Mouse (Mus musculus): Measurements from ENCODE around the gene Rab11fip4. TPM values are rescaled to one million over a fixed set of nuclear protein-coding genes. Genes with fewer than 3 reads are reported as not detected.
"Not testable (repeated sequence)": the region's sequence is repeated elsewhere in the genome, so short reads cannot be mapped to it uniquely, and the experiment has no call there.

Gene Rab11fip4
- total RNA-seq, 2 experiments from 2014 or later, result 0.03 TPM; not detected in 1

GRCm38 (mm10) chr11:79674632-79675031 is 83.6 kb downstream of the Rab11fip4 start:
- intact Hi-C loops (cut with DNase I), result no loop called here
- peak; percentile 14 to 29 for DNase-seq

- intact Hi-C loops (cut with DNase I), result no loop called here
- DNase-seq, result no peak
Observed at GRCm38 (mm10) chr11:79675285-79675684, 84.3 kb downstream of the Rab11fip4 start.

GRCm38 (mm10) chr11:79675994-79676393 is 85.0 kb downstream of the Rab11fip4 start:
- no peak for DNase-seq
- intact Hi-C loops (cut with DNase I), result no loop called here

GRCm38 (mm10) chr11:79676483-79676967 is 85.5 kb downstream of the Rab11fip4 start:
- no peak for DNase-seq
- intact Hi-C loops (cut with DNase I), result no loop called here

- intact Hi-C loops (cut with DNase I), result no loop called here
- no peak for DNase-seq
Observed at GRCm38 (mm10) chr11:79677402-79677801, 86.4 kb downstream of the Rab11fip4 start.

- no peak for DNase-seq
- intact Hi-C loops (cut with DNase I), result no loop called here
Observed at GRCm38 (mm10) chr11:79678363-79679153, 87.5 kb downstream of the Rab11fip4 start.

- DNase-seq, result no peak
Observed at GRCm38 (mm10) chr11:79679929-79680328, 88.9 kb downstream of the Rab11fip4 start.

GRCm38 (mm10) chr11:79680559-79680958 is 89.5 kb downstream of the Rab11fip4 start:
- no peak for DNase-seq
- intact Hi-C loops (cut with DNase I), result no loop called here

More at GRCm38 (mm10) chr11:79679929-79680328, 88.9 kb downstream of the Rab11fip4 start:
- intact Hi-C loops (cut with DNase I), result no loop called here

- intact Hi-C loops (cut with DNase I), result no loop called here
- DNase-seq, result no peak
Observed at GRCm38 (mm10) chr11:79681182-79681581, 90.2 kb downstream of the Rab11fip4 start.

GRCm38 (mm10) chr11:79681798-79682197 is 90.8 kb downstream of the Rab11fip4 start:
- intact Hi-C loops (cut with DNase I), result no loop called here
- no peak for DNase-seq

- DNase-seq, result no peak
- intact Hi-C loops (cut with DNase I), result no loop called here
Observed at GRCm38 (mm10) chr11:79685109-79685508, 94.1 kb downstream of the Rab11fip4 start.

- peak; percentile 86 to 95 for DNase-seq
- intact Hi-C loops (cut with DNase I), result loop anchor here (1.0 kb wide), 2 partner anchors 61 to 102 kb away; no protein-coding TSS in a partner anchor
Observed at GRCm38 (mm10) chr11:79686501-79687121, 95.6 kb downstream of the Rab11fip4 start.

GRCm38 (mm10) chr11:79689916-79690315 is 98.9 kb downstream of the Rab11fip4 start:
- intact Hi-C loops (cut with DNase I), result loop anchor here (1.0 kb wide), 1 partner anchor 230 kb away; no protein-coding TSS in a partner anchor
- no peak for DNase-seq

GRCm38 (mm10) chr11:79691513-79691912 is 100.5 kb downstream of the Rab11fip4 start:
- DNase-seq, result no peak
- intact Hi-C loops (cut with DNase I), result no loop called here

GRCm38 (mm10) chr11:79696390-79697307 is 105.6 kb downstream of the Rab11fip4 start:
- no peak for DNase-seq
- intact Hi-C loops (cut with DNase I), result no loop called here

- intact Hi-C loops (cut with DNase I), result no loop called here
- no peak for DNase-seq
Observed at GRCm38 (mm10) chr11:79698071-79698470, 107.1 kb downstream of the Rab11fip4 start.

- DNase-seq; intact Hi-C loops (cut with DNase I): not testable (repeated sequence)
Observed at GRCm38 (mm10) chr11:79698542-79698941, 107.5 kb downstream of the Rab11fip4 start.

GRCm38 (mm10) chr11:79701466-79701865 is 110.5 kb downstream of the Rab11fip4 start:
- DNase-seq, result no peak
- intact Hi-C loops (cut with DNase I), result loop anchor here (2.0 kb wide), 1 partner anchor 261 kb away; the partner anchor contains the start of gene Utp6

GRCm38 (mm10) chr11:79702092-79702491 is 111.1 kb downstream of the Rab11fip4 start:
- intact Hi-C loops (cut with DNase I), result no loop called here
- no peak for DNase-seq

GRCm38 (mm10) chr11:79703452-79703851 is 112.4 kb downstream of the Rab11fip4 start:
- intact Hi-C loops (cut with DNase I), result no loop called here

More at GRCm38 (mm10) chr11:79703452-79703851, 112.4 kb downstream of the Rab11fip4 start:
- DNase-seq, result peak; percentile 20 to 30

Measured in heart, postnatal 36 days (tissue).